Mouse (Mus musculus): ENCODE measurements at regions not wholly inside any gene's neighbourhood (a gene's known extent, or its start where the extent isn't known, plus 50 kb on each side); places are given as distances from the start of the nearest gene placed in this dataset.

- Histone ChIP-seq H3K4me1 (ENCODE audit: control insufficient read depth, insufficient read depth, insufficient read length, low read length) (no peaks in the 10 kb centered on the region), H3K36me3 (ENCODE audit: control insufficient read depth, insufficient read depth, low read length) (no peaks in the 10 kb centered on the region), H3K4me3 (ENCODE audit: low read depth, low read length) (no peak overlapping the region), H3K27ac (ENCODE audit: insufficient read depth, low read depth, low read length) (peak overlapping the region; percentile 16; the same call in 1 of the 2 replicates), H3K27me3 (ENCODE audit: control insufficient read depth, insufficient read depth, low read length) (no peaks in the 10 kb centered on the region)
- TF ChIP-seq POLR2A (IDR thresholded peaks at IDR 0.05; ENCODE audit: low read depth, low read length) (no peak), CTCF (IDR thresholded peaks at IDR 0.05; ENCODE audit: extremely low read depth, insufficient read length, insufficient replicate concordance, low read depth, low read length) (no peak)
- WGBS: 81% methylated on average over 11 of the region's 11 CpGs
These were observed 66.8 kb downstream of the Gm26897 start for GRCm38 (mm10) chr5:111800511-111800910.

- no peak overlapping the region for H3K27ac ChIP-seq (ENCODE audit: insufficient read depth, low read depth, low read length)
- TF ChIP-seq CTCF (IDR thresholded peaks at IDR 0.05; ENCODE audit: extremely low read depth, insufficient read length, insufficient replicate concordance, low read depth, low read length): no peak
- no peak for TF ChIP-seq POLR2A (IDR thresholded peaks at IDR 0.05; ENCODE audit: low read depth, low read length)
- WGBS: 65% methylated on average over 2 of the region's 2 CpGs
- no peaks in the 10 kb centered on the region for H3K36me3 ChIP-seq (ENCODE audit: control insufficient read depth, insufficient read depth, low read length)
- H3K4me1 ChIP-seq (ENCODE audit: control insufficient read depth, insufficient read depth, insufficient read length, low read length): no peaks in the 10 kb centered on the region
- no peaks in the 10 kb centered on the region for H3K27me3 ChIP-seq (ENCODE audit: control insufficient read depth, insufficient read depth, low read length)
- no peak overlapping the region for H3K4me3 ChIP-seq (ENCODE audit: low read depth, low read length)
These were observed 67.3 kb downstream of the Gm26897 start for GRCm38 (mm10) chr5:111801051-111801450.

GRCm38 (mm10) chr5:111804542-111804941, 70.8 kb downstream of the Gm26897 start:
- Histone ChIP-seq H3K27ac (ENCODE audit: insufficient read depth, low read depth, low read length) (no peak overlapping the region), H3K4me1 (ENCODE audit: control insufficient read depth, insufficient read depth, insufficient read length, low read length) (no peaks in the 10 kb centered on the region), H3K36me3 (ENCODE audit: control insufficient read depth, insufficient read depth, low read length) (no peaks in the 10 kb centered on the region), H3K27me3 (ENCODE audit: control insufficient read depth, insufficient read depth, low read length) (no peaks in the 10 kb centered on the region), H3K4me3 (ENCODE audit: low read depth, low read length) (no peak overlapping the region)
- 59% methylated on average over 6 of the region's 6 CpGs for WGBS
- no peak for TF ChIP-seq POLR2A (IDR thresholded peaks at IDR 0.05; ENCODE audit: low read depth, low read length)
- TF ChIP-seq CTCF (IDR thresholded peaks at IDR 0.05; ENCODE audit: extremely low read depth, insufficient read length, insufficient replicate concordance, low read depth, low read length): no peak

- Histone ChIP-seq H3K4me1 (ENCODE audit: control insufficient read depth, insufficient read depth, insufficient read length, low read length) (no peaks in the 10 kb centered on the region), H3K4me3 (ENCODE audit: low read depth, low read length) (no peak overlapping the region), H3K27ac (ENCODE audit: insufficient read depth, low read depth, low read length) (0 out of 2 replicates have a peak overlapping the region, but pooled peaks have one; percentile 11), H3K27me3 (ENCODE audit: control insufficient read depth, insufficient read depth, low read length) (no peaks in the 10 kb centered on the region), H3K36me3 (ENCODE audit: control insufficient read depth, insufficient read depth, low read length) (no peaks in the 10 kb centered on the region)
- no peak for TF ChIP-seq CTCF (IDR thresholded peaks at IDR 0.05; ENCODE audit: extremely low read depth, insufficient read length, insufficient replicate concordance, low read depth, low read length)
- TF ChIP-seq POLR2A (IDR thresholded peaks at IDR 0.05; ENCODE audit: low read depth, low read length): no peak
- 47% methylated on average over 7 of the region's 7 CpGs for whole genome bisulfite sequencing
These were observed 71.4 kb downstream of the Gm26897 start for GRCm38 (mm10) chr5:111805150-111805549.

- no peaks in the 10 kb centered on the region for H3K27me3 ChIP-seq (ENCODE audit: control insufficient read depth, insufficient read depth, low read length)
- no peak overlapping the region for H3K27ac ChIP-seq (ENCODE audit: insufficient read depth, low read depth, low read length)
- no peak for TF ChIP-seq CTCF (IDR thresholded peaks at IDR 0.05; ENCODE audit: extremely low read depth, insufficient read length, insufficient replicate concordance, low read depth, low read length)
- H3K4me3 ChIP-seq (ENCODE audit: low read depth, low read length): no peak overlapping the region
- WGBS: 17% methylated on average over 17 of the region's 17 CpGs
- H3K36me3 ChIP-seq (ENCODE audit: control insufficient read depth, insufficient read depth, low read length): no peaks in the 10 kb centered on the region
- no peaks in the 10 kb centered on the region for H3K4me1 ChIP-seq (ENCODE audit: control insufficient read depth, insufficient read depth, insufficient read length, low read length)
These were observed 72.1 kb downstream of the Gm26897 start for GRCm38 (mm10) chr5:111805761-111806191.

GRCm38 (mm10) chr5:111810079-111810808, 76.5 kb downstream of the Gm26897 start:
- no peak overlapping the region for H3K27ac ChIP-seq (ENCODE audit: insufficient read depth, low read depth, low read length)
- no peaks in the 10 kb centered on the region for H3K4me1 ChIP-seq (ENCODE audit: control insufficient read depth, insufficient read depth, insufficient read length, low read length)
- H3K4me3 ChIP-seq (ENCODE audit: low read depth, low read length): no peak overlapping the region
- H3K27me3 ChIP-seq (ENCODE audit: control insufficient read depth, insufficient read depth, low read length): no peaks in the 10 kb centered on the region
- H3K36me3 ChIP-seq (ENCODE audit: control insufficient read depth, insufficient read depth, low read length): no peaks in the 10 kb centered on the region
- 34% methylated on average over 7 of the region's 7 CpGs for WGBS
- TF ChIP-seq POLR2A (IDR thresholded peaks at IDR 0.05; ENCODE audit: low read depth, low read length): no peak
- TF ChIP-seq CTCF (IDR thresholded peaks at IDR 0.05; ENCODE audit: extremely low read depth, insufficient read length, insufficient replicate concordance, low read depth, low read length): no peak

- Histone ChIP-seq H3K27me3 (ENCODE audit: control insufficient read depth, insufficient read depth, low read length) (no peaks in the 10 kb centered on the region), H3K27ac (ENCODE audit: insufficient read depth, low read depth, low read length) (no peak overlapping the region), H3K36me3 (ENCODE audit: control insufficient read depth, insufficient read depth, low read length) (no peaks in the 10 kb centered on the region), H3K4me3 (ENCODE audit: low read depth, low read length) (no peak overlapping the region), H3K4me1 (ENCODE audit: control insufficient read depth, insufficient read depth, insufficient read length, low read length) (no peaks in the 10 kb centered on the region)
- no peak for TF ChIP-seq CTCF (IDR thresholded peaks at IDR 0.05; ENCODE audit: extremely low read depth, insufficient read length, insufficient replicate concordance, low read depth, low read length)
- 49% methylated on average over 7 of the region's 7 CpGs for WGBS
These were observed 78.9 kb downstream of the Gm26897 start for GRCm38 (mm10) chr5:111812581-111812980.

Data from small intestine, adult 2 months (tissue).